Mouse (Mus musculus): ENCODE measurements around the gene Nqo2.

Nqo2 gene

DNA sequence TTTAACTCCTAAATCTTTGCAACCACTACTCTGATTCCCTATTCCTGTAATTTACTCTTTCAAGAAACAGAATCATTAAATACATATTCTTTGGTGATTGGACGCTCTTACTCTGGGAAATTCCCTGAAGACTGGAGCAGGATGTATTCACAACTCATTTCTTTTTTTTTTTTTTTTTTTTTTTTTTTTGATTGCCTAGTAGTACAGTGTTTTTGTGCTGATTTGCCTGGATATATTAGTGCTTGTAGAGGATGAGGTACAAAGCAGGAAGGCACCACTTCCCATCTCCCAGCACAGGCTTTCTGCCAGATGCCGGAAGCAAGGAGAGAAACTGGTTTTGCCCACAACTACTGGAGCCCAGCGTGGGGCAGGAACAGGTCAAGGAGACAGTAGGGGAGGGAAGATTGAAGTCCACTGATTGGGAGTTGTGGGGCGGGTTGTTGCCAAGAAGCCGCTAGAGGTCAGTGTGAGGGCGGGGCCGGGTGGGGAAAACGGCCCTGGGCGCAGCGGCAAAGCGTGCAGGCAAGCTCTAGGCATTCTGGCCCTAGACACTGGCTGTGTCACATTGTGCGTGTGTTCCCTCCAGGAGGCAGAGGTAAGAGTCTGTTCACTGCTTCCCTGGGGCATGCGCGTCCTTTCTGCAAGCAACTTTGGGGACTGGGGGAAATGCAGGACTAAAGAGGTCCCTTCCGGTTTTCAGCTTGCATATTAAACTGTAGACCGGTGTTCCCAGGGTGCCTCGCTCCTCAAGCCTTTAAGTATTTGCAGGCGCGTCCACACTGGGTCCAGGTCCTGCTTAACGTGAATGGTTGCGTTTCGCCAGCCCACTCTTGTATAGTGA, at the start of gene Nqo2:
Gene Nqo2 (plus strand): TSS at position 482 of the 841 bp plus-strand sequence.
- POLR2A ChIA-PET: interaction anchor here in 3 of 4 experiments (0.6 to 5.0 kb wide), 22 partner anchors 9 to 192 kb away, joined by 3 to 19 read pairs (median 4); partner anchors contain the start of genes Ripk1 (in 2 of the 3), Serpinb6a (in 2 of the 3), Serpinb6c (in 2 of the 3) and Tubb2b (in 1 of the 3)
- CTCF ChIA-PET: interaction anchor here (0.6 to 2.4 kb wide), 8 partner anchors 7 to 821 kb away, joined by 3 to 11 read pairs (median 5); partner anchors contain the start of genes Ripk1 (in 1 of the 4) and Serpinb6a (in 1 of the 4)

- CTCF ChIA-PET: interaction anchor here in 1 of 4 experiments (0.6 kb wide), 1 partner anchor 36 kb away, joined by 3 read pairs; no protein-coding TSS in a partner anchor
- POLR2A ChIA-PET: interaction anchor here in 3 of 4 experiments (0.6 to 17.4 kb wide), 35 partner anchors 10 to 467 kb away, joined by 3 to 381 read pairs (median 6); partner anchors contain the start of genes Serpinb6c (in 3 of the 3), Ripk1 (in 2 of the 3), Serpinb6a (in 2 of the 3) and Tubb2b (in 2 of the 3)
Measured at GRCm38 (mm10) chr13:33921041-33921440, 43.4 kb upstream of the Nqo2 start.

- CTCF ChIA-PET: interaction anchor here in 1 of 4 experiments (1.3 kb wide), 1 partner anchor 35 kb away, joined by 6 read pairs; no protein-coding TSS in a partner anchor
- POLR2A ChIA-PET: interaction anchor here (0.6 to 17.4 kb wide), 41 partner anchors 10 to 1066 kb away, joined by 3 to 381 read pairs (median 6); partner anchors contain the start of genes Ripk1 (in 3 of the 4), Serpinb6c (in 3 of the 4), Serpinb6a (in 2 of the 4) and Tubb2b (in 2 of the 4)
Measured at GRCm38 (mm10) chr13:33921699-33922098, 42.8 kb upstream of the Nqo2 start.

DNA sequence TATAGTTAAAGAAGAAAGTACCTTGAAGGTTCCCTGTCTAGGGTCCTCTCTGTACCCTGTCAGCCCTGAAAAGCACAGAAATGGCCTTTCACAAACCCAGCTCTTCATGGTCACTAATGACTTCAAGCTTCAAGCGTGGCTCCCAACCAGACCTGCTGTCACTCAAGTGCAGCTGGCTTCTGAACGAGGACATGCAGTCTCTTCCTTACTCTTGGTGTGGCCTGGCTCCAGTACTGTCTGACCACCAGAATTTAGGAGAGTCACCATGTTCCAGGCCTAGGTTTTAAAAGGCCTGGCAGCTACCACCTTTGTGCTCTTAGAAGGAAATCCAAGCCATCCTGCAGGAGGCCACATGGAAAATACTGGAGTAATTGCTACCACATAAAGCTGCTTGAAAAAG, 34.2 kb upstream of the Nqo2 start:
- POLR2A ChIA-PET: interaction anchor here in 3 of 4 experiments (1.0 to 17.4 kb wide), 11 partner anchors 8 to 72 kb away, joined by 3 to 381 read pairs (median 8); partner anchors contain the start of genes Ripk1 (in 2 of the 3), Serpinb6a (in 2 of the 3) and Serpinb6c (in 2 of the 3)
- CTCF ChIA-PET: interaction anchor here (0.6 to 1.3 kb wide), 7 partner anchors 12 to 788 kb away, joined by 3 to 7 read pairs (median 3); no protein-coding TSS in a partner anchor

- ChIA-PET POLR2A (interaction anchor here (0.6 to 17.4 kb wide), 17 partner anchors 9 to 596 kb away, joined by 3 to 381 read pairs (median 4); partner anchors contain the start of genes Ripk1 (in 2 of the 4), Serpinb6a (in 2 of the 4), Serpinb6c (in 2 of the 4) and Tubb2b (in 1 of the 4)), CTCF (interaction anchor here (0.6 to 1.3 kb wide), 7 partner anchors 11 to 789 kb away, joined by 3 to 7 read pairs (median 4); no protein-coding TSS in a partner anchor)
Measured at GRCm38 (mm10) chr13:33930912-33931311, 33.6 kb upstream of the Nqo2 start.

- ChIA-PET CTCF (no interaction called here), POLR2A (interaction anchor here in 2 of 4 experiments (1.4 to 17.4 kb wide), 5 partner anchors 8 to 31 kb away, joined by 5 to 381 read pairs (median 17); partner anchors contain the start of gene Serpinb6c (in 2 of the 2))
Measured at GRCm38 (mm10) chr13:33934743-33935142, 29.7 kb upstream of the Nqo2 start.

DNA sequence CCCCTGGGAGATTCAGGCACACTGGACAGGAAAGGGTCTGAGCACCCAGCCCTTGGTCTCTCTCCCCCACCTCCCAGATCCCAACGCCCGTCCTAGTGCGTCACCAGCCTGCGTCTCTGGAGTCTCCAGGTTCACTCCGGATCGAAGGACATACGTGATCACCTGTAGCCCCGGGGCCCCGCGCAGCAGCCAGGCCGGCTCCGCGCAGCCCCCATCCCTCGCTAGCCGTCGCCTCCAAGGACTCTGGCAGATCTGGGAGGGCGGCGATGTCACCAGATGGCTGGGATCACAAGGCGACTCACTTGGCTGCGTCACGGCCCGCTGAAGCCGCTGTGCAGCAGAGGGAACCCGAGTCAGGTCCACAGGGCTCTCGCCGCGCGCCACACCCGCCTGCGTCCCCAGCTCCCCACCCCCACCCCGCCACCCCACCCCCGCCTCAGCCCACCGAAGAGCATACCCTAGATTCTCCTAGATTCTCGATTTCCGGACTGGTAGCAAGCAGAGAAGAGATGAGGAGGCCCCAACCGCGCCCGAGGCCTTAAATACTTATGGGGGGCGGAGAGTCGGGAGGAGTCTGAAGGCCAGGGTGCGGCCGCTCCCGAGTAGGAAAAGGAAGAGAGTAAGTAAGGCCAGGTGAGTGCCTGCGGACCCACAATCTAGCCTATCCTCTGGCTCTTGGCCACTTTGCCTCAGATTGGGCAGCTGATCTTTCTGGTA, 28.9 kb upstream of the Nqo2 start:
- ChIA-PET POLR2A (interaction anchor here in 3 of 4 experiments (0.5 to 4.9 kb wide), 14 partner anchors 9 to 211 kb away, joined by 3 to 31 read pairs (median 5); partner anchors contain the start of genes Ripk1 (in 1 of the 3), Serpinb6a (in 1 of the 3) and Serpinb6c (in 1 of the 3)), CTCF (interaction anchor here in 1 of 4 experiments (0.6 kb wide), 2 partner anchors 59 to 1977 kb away, joined by 3 read pairs; no protein-coding TSS in a partner anchor)

DNA sequence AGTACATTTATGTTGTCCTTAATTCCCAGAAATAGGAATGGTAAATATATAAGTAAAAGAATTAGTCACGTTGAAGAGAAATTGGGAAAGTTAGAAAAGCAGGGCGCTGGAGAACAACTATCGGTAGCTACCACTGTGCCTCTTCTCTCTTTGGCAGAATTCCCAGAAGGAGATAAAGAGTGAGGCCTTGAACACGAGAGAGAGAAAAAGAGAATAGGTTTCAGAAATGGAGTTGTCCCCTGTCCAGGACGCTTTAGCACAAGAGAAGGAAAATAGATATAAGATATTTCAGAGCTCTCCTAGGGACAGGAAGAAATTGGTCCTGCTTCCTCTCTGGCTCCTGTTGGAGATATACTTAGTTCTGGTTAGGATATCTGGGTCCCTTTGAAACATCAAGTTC, 27.3 kb upstream of the Nqo2 start:
- ChIA-PET POLR2A (interaction anchor here in 2 of 4 experiments (0.6 to 4.9 kb wide), 9 partner anchors 16 to 192 kb away, joined by 3 to 31 read pairs (median 6); partner anchors contain the start of genes Serpinb6c (in 2 of the 2), Ripk1 (in 1 of the 2) and Serpinb6a (in 1 of the 2)), CTCF (interaction anchor here in 1 of 4 experiments (0.6 kb wide), 1 partner anchor 11 kb away, joined by 8 read pairs; no protein-coding TSS in a partner anchor)

DNA sequence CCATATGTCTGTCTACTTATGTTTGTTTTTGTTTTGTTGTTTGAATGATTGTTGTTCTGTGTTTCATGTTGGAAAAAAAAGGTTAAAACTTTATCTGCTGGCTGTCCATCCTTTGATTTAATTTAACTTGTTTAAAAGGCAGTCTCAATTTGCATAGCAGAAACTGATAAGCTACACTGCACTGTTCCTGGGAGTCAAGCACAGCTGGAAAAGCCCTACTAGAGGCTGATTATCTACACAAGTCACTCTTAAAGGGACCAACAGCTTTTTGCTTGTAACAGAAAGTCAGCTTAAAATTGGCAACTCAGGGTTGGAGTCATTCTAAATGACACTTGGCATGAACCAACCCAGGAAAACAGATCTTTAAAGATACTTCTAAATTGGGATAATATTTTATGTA, 26.9 kb upstream of the Nqo2 start:
- ChIA-PET POLR2A (interaction anchor here in 2 of 4 experiments (1.0 to 4.9 kb wide), 5 partner anchors 16 to 192 kb away, joined by 6 to 31 read pairs (median 18); partner anchors contain the start of gene Serpinb6c (in 2 of the 2)), CTCF (interaction anchor here in 1 of 4 experiments (0.6 kb wide), 1 partner anchor 10 kb away, joined by 8 read pairs; no protein-coding TSS in a partner anchor)

DNA sequence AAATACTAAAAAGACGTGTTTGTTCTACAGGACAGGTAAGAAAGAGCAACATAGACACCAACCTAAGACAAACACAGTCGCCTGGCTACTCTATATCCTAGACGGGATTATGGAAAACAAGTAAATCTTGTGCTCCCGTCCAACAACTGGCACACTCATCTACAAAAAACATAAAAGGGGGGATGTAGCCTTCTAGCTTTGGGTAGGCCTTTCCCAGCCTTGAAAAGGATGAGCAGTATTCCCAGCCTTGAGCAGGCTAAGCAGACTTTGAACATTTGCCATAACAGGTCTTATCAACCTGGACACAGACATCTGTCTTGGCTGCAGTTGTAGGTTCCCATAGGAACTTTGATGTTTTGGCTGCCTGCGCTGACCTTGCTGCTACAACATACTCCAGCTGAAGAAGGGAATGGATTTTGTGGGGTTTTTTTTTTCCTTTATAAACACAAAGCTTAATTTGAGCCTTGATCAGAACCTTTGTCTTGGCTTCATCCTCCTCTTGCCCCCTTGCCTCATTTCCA, 23.1 kb upstream of the Nqo2 start:
- CTCF ChIA-PET: interaction anchor here (0.7 to 2.6 kb wide), 10 partner anchors 9 to 215 kb away, joined by 3 to 19 read pairs (median 5); partner anchors contain the start of genes Ripk1 (in 1 of the 4) and Serpinb6a (in 1 of the 4)
- POLR2A ChIA-PET: interaction anchor here in 3 of 4 experiments (0.6 to 4.7 kb wide), 14 partner anchors 10 to 819 kb away, joined by 3 to 21 read pairs (median 4); partner anchors contain the start of genes Serpinb6c (in 2 of the 3), Bphl (in 1 of the 3) and Nqo2 (in 1 of the 3)

GRCm38 (mm10) chr13:33942212-33942779, 22.2 kb upstream of the Nqo2 start:
- POLR2A ChIA-PET: interaction anchor here in 3 of 4 experiments (0.6 to 4.7 kb wide), 15 partner anchors 11 to 820 kb away, joined by 3 to 21 read pairs (median 4); partner anchors contain the start of genes Serpinb6c (in 2 of the 3), Bphl (in 1 of the 3) and Nqo2 (in 1 of the 3)
- CTCF ChIA-PET: interaction anchor here (0.6 to 2.6 kb wide), 20 partner anchors 8 to 932 kb away, joined by 3 to 19 read pairs (median 3); partner anchors contain the start of genes Ripk1 (in 1 of the 4) and Serpinb6a (in 1 of the 4)

DNA sequence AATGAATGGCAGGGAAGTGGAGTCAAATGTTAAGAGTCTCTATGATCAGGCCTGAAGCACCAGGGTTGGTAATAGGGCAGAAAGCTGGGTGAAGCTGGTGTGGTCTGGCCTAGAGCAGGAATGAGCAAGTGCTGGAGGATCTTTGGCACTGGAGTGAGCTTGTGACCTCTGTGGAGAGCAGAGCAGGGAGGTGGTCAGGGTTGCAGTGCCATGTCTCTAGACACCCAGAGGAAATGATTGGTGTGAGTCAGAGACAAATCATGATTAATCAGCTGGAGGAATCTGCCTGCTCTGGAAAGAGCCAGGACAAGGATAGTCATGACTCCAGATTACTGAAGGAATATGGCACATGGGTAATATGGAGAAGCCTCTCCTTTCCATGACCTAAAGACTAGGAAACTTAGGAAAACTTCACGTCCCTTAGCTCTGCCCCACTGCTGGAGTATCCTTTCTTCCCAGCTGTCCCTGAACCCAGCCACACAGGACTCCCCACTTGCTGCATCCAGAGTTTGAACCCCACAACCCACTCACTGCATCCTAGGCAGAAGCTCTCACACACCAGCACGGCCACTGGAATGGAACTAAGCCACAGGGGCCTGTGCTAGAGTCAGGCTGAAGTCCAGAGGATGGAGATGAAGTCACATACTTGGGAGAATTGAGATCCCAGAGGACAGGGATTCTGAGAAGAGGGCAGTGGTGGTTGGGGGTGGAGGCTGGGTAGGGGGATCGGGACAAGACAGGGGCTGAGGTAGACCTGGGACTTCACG, 13.0 kb upstream of the Nqo2 start:
- ChIA-PET POLR2A (interaction anchor here in 2 of 4 experiments (0.7 to 2.4 kb wide), 3 partner anchors 13 to 86 kb away, joined by 3 to 6 read pairs (median 4); partner anchors contain the start of genes Bphl (in 1 of the 2), Nqo2 (in 1 of the 2), Ripk1 (in 1 of the 2) and Serpinb6a (in 1 of the 2)), CTCF (interaction anchor here in 3 of 4 experiments (0.5 to 1.3 kb wide), 5 partner anchors 9 to 590 kb away, joined by 3 to 9 read pairs (median 3); no protein-coding TSS in a partner anchor)

DNA sequence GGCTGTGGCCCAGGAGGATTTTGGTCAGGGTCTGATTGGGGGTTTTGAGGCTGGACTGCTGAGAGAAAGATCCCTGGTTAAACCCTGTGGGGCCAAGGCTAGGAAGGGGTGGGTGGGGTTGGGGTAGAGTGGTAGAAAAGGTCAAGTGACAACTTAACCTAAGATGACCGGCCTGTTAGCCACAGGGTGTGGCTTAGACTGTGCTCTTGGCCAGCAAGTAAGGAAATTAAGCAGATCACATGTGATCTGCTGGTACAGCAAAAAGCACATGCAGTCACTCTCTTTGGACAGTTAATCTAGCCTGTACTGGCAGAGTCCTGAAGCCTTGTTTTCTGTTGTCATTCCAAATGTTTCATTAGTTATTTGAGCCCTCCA, 12.4 kb upstream of the Nqo2 start:
- ChIA-PET CTCF (interaction anchor here in 2 of 4 experiments (0.9 to 1.0 kb wide), 3 partner anchors 43 to 202 kb away, joined by 3 read pairs; no protein-coding TSS in a partner anchor), POLR2A (interaction anchor here in 2 of 4 experiments (0.7 to 2.4 kb wide), 3 partner anchors 13 to 85 kb away, joined by 3 to 6 read pairs (median 4); partner anchors contain the start of genes Bphl (in 1 of the 2), Nqo2 (in 1 of the 2), Ripk1 (in 1 of the 2) and Serpinb6a (in 1 of the 2))

GRCm38 (mm10) chr13:33952947-33953346, 11.5 kb upstream of the Nqo2 start:
- CTCF ChIA-PET: interaction anchor here in 1 of 4 experiments (1.0 kb wide), 1 partner anchor 42 kb away, joined by 3 read pairs; no protein-coding TSS in a partner anchor
- POLR2A ChIA-PET: interaction anchor here in 2 of 4 experiments (1.6 to 2.4 kb wide), 2 partner anchors 12 to 50 kb away, joined by 4 to 6 read pairs; partner anchors contain the start of genes Nqo2 (in 1 of the 2), Ripk1 (in 1 of the 2) and Serpinb6a (in 1 of the 2)
